Mouse (Mus musculus) spleen, postnatal 36 days (tissue): Measurements from ENCODE around the gene Egfl8.

Experiments
- DNase-seq, 2 experiments: peaks; one replicate each; pipeline ENCODE4 v3.0.0; 2022; ENCODE audit warnings: low spot score in 2 of 2, mixed read lengths in 1 of 2

Gene Egfl8

DNA sequence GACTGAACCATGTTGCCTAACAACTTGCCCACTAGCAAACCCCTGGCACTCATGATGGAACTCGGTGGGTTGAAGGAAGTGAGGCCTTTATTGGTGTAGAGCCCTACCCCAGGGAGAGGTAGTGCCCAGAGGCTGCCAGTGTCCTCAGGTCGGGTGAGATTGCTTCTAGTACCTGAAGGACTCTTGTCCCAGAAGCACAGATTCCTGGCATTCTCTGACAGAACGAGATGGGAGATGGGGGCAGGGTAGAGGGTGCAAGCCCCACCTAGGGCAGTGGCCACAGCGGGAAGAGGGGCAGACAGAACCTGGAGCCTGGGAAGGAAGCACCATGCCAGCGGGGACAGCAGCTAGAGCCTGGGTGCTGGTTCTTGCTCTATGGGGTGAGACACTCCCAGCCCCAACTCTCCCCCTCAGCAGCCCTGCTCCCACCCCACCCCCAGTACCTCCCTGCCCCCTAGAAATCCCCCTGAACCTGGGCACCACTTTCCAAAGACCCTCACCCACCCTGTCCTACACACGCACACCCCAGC is 18.1 kb downstream of the Egfl8 start, which contains the start of gene Ager:
TSS of gene Ager (plus strand) at position 297 of the 530 bp plus-strand sequence.
- DNase-seq, result no peak

DNA sequence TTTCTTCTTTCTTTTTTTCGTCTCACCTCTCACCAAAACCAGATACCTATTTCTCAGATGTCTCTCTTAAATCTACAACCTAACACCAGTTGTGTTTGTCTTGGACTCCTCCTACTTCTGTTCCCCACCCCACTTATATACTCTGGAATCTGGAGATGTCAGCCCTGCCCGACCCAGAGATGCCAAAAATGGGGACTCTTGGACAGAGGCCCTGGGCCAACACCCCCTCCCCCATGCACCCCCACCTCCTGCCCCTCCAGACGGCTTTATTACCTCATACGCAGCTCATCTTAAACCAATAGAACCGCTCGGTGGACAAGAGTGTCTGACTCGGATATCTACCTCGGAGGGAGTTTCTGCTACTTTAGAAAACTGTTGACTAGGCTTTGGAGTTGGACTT is 19.7 kb downstream of the Egfl8 start:
- DNase-seq, result no peak

DNA sequence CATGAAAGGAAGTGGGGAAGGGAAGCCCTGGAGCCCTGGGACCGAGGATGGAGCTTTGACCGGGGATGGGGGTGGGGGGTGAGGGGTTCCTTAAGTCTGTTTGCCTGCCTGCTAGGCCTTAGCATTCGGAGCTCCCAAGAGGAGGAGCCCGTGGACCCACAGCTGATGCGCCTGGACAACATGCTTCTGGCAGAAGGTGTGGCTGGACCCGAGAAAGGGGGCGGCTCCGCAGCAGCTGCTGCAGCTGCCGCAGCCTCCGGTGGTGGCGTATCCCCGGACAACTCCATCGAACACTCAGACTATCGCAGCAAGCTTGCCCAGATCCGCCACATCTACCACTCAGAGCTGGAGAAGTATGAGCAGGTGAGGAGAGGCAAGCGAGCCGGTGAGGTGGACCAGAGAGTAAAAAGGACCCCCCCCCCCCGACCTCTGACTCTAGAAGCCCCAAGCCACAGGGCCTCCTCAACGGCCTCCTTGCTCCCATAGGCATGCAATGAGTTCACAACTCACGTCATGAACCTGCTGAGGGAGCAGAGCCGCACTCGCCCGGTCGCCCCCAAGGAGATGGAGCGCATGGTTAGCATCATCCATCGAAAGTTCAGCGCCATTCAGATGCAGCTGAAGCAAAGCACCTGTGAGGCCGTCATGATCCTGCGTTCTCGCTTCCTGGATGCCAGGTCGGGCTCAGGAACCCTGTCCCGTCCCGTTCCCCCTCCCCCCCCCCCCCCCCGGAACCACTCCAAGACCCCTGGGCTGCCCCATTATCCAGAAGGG is 21.8 kb downstream of the Egfl8 start:
- no peak for DNase-seq

DNA sequence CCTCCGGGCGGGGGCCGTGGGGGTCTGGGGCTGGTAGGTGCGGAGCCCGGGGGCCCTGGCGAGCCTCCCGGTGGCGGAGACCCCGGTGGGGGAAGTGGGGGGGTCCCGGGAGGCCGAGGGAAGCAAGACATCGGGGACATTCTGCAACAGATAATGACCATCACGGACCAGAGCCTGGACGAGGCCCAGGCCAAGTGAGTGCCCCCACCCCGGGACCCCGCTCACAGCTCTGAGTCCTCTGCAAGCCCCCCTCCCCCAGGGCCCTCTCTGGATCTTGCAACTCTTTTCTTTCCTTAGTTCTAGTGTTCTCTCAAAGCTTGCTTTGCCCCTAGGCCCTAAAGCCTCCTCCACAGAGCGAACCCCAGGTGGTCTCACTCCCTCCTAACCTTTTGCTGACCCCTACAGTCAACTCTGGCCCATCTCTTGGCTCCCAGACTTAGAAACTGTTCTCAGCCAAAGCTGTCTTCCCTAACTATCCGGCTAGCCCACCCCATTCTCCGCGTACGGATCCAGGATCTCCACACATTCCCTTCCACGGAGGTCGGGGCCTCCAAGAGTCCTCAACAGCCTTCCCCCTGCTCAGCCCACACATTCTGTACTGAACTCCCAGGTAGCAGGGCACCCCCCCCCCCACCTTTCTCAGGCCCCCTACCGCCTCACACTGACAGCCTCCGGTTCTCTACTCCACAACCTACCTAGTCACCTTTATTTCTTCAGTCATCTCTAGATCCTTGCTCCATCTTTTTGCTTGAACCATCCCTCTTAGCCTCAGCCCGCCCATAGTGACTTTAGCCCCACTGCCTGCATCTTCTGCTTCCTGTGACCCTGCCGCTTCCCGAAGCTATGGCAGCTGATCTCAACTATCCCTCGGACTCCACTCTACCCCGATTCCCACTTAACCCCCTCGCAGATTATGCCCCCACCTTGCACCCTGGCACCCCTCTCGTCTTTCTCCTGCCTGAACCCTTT is 22.9 kb downstream of the Egfl8 start:
- peak in 1 of 2 experiments; percentile 42 for DNase-seq

DNA sequence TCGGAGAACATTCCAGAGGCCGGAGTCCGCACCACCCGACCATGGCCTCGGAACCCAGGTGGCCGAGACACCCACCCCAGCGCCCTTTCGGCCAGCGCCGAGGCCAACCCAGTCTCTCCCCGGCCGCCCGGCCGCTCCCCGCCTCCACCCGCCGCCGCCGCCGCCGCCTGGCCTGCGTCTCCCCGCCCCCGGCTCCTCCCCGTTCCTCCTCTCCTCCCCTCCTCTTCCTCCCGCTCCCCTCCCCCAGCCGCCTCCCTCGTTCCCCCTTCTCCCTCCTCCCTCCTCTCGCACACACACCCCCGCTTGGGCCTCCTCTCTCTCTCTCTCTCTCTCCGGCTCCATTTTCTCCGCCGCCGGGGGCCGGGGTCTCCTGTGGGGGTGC is 23.8 kb downstream of the Egfl8 start:
- peak; percentile 88 to 89 for DNase-seq

DNA sequence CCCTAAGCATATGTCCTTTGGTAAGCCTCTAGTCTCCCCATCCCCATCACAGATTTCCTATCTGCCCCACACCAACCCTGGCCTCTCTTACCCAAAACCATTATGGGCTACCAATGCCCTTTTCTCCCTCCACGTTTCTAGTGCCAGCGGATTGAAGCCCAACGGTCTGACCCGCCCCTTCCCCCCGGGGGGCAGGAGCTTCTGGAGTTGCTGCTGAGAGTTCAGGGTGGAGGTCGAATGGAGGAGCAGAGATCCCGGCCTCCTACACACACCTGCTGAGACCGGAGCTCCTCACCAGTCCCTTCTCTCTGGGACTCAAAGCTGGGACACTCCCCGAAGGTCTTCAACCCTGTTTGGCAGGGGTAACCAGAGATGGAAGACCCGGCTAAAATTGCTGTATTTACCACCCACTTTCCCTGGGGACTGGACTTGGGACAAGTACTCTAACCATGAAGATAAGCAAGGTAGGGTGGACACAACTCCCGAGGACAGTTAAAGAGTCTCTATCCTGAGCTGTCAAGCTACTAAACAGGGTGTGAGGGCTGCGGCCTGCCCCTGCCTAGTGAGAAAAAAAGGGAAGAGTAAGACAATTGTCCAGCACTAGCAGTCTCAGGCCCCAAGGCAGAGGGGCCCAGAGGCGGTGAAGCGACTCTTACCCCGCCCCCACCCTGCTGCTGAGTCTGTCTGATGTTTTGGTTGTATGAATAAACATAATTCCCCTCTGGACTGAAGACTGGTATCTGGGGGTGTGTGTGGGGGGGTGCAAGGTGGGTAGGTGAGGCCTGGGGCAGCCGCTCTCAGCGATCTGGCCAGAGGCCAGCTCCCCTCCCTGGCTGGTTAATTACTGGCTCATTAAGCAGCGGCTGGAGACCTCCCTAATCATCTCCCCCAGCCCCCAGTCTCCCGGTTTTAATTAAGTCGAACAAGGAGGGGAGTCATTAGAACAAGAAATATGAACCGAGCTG is 24.5 kb downstream of the Egfl8 start, which contains the start of gene Pbx2:
TSS of gene Pbx2 (plus strand) at position 238 of the 965 bp plus-strand sequence.
- DNase-seq, result peak in 1 of 2 experiments; percentile 50

DNA sequence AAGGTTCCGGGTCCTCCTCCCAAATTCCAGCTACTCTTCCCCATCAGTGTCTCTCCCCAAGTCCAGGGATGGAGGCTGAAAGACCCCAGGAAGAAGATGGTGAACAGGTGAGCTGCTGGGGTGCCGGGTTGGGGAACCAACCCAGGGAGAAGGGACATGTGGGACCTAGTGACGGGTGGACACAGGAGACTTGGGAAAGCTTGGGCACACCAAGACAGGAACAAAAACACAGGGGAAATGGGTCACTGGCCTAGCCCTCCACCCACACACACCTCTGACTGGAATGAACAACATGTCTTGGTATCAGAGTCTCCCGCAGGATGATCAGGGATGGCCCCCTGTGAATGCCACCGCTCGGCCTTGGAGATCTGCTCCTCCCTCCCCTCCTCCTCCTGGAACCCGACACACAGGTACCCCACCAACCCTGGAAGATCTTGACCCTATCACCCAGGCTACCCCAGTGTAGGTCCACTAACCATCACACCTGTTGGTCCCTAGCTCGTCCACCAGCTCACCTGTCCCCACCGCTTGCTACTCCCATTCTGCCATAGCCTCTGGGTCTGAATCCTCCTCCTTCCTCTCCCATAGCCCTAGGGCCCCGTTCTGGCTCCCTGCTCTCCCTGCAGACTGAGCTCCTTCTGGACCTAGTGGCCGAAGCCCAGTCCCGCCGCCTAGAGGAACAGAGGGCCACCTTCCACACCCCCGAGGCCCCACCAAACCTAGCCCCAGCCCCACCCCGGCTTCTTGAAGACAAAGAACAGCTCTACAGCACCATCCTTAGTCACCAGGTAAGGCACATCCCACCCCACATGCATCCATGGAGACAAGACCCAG is 25.4 kb downstream of the Egfl8 start:
- no peak for DNase-seq

DNA sequence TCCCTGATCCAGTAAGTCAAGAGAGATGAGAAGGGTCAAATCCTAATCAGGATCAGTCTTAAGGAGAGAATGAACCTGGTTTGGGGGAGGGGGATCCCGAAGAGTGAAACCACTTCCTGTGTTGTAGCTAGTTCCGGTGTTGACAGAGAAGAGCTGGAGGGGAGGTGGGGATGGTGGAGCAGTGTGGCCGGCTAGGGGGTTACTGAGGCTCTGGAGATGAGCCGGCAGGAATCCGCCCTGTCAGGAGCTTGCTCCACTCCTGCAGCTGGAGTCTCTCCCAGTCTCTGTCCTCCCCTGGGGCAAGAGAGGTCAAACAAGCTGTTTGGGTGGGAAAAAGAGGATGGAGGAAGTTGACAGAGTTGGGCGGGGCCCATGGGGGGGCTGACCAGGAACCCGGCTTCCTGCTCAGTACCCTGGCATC is 26.1 kb downstream of the Egfl8 start, which contains the start of gene Gpsm3:
TSS of gene Gpsm3 (plus strand) at position 126 of the 421 bp plus-strand sequence.
- peak; percentile 74 to 79 for DNase-seq

DNA sequence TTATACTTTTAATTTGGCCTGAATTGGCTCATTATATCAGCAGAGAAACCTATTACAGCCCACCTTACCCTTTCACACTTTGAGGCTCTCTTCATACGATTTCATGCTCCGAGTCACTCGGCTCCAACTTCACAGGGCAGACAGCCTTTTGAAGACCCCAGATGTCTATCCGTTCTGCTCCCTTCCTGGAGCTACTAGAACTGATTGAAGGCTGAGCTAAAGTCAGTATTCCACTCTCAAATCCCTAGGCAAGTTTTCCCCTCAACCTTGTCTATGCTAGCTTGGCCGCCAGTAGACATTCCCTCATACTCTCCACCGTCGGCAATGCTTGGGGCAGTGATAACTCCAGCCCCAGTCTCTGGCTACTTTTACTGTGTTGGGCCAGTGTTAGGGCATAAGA is 26.6 kb downstream of the Egfl8 start:
- no peak for DNase-seq

DNA sequence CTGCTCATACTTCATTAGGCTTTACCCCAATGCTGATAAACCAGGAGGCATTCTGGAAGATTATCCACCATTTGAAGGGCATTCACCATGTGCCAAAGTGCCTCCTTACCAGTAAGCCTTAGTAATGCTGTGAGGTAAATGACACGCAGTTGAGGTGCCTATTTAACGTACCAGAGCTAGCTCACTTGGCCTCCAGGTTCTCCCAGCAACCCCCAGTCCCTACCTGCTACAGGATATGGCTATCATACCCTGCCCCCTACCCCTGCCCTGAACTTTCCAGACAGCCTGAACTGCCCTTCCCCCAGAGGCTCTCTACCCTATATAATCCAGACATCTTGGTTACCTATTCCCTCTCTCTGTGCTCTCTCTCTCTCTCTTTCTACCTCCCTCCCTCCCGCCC is 27.0 kb downstream of the Egfl8 start:
- DNase-seq, result no peak

DNA sequence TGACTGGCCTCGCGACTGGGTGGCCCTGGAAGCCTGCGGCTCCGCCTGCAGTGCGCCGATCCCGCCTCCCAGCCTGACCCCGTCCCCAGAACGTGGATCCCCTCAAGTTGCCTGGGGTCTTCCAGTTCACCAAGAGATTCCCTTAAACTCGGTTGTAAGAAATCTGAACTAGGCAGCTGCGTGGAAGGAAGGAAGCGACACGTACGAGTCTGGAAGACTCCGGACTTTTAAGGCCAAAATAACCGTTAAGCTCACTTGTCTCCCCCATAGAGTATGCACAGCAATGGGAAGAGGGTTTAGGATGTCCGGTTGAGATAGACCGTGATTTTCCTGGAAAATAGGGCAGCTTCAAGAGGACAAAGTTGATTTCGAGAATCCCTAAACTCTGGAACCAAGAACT is 28.0 kb downstream of the Egfl8 start:
- DNase-seq, result no peak

DNA sequence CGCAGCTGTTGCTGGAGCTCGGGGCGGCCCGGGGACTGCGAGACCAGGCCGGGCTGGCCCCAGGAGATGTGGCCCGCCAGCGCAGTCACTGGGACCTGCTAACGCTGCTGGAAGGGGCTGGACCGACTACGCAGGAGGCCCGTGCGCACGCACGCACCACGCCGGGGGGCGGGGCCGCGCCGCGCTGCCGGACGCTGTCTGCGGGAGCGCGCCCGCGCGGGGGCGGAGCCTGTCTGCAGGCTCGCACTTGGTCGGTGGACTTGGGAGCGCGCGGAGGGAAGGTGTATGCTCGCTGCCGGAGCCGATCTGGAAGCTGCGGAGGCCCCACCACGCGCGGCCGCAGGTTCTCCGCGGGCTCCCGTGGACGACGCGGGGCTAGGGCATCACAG is 28.4 kb downstream of the Egfl8 start:
- DNase-seq, result peak; percentile 98

DNA sequence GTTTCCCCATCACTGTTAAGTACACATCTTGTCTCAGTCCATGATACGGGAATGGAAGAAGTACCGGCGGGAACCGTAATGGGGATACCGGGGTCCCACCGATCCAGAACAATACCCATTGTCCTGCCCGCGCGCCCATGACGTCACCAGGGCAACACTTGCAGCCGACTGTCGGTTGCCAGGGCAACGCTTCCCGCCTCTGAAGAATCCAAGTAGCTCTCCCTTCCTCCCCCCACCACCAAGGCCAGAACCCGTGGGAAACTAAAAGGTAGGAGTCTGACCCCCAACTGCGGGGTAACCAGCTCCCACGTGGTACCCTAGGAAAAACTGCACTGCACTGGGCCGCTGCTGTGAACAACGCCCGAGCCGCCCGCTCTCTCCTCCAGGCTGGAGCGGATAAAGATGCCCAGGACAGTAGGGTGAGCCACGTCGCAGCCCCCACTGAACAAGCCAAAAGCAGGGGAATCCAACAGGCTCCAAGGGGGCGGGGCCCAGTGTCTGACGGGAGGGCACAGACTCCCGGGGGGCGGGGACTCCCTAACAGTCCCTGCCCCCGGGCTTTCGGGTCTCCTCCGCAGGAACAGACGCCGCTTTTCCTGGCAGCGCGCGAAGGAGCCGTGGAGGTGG is 28.9 kb downstream of the Egfl8 start:
- peak; percentile 53 to 89 for DNase-seq

DNA sequence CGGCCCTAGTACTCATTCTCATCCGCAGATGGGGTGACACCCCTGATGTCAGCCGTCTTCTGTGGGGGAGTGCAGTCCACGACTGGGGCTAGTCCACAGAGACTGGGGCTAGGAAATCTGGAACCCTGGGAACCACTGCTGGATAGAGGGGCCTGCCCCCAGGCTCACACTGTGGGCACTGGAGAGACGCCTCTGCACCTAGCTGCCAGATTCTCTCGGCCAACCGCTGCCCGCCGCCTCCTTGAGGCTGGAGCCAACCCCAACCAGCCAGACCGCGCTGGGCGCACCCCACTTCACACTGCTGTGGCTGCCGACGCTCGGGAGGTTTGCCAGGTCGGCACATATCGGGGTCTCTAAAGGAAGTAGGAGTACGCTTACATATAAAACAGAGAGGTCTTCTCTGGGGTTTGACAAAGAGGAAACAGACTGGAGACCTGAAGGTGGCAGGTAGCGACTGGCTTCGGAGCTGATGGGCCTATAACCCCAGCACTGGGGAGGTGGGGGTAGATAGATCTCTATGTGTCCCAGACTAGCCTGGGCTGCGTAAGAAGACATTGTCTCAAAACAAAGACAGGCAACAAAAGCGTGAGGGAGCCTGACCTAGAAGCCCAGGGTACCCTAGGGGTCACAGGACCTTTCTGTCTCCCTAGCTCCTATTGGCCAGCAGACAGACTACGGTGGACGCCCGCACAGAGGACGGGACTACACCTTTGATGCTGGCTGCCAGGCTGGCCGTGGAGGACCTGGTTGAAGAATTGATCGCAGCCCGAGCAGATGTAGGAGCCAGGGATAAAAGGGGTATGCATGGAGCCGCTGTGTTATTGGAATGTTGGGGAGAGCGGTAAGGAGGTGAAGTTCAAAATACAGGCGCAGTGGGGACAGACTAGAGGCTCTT is 29.6 kb downstream of the Egfl8 start:
- no peak for DNase-seq

DNA sequence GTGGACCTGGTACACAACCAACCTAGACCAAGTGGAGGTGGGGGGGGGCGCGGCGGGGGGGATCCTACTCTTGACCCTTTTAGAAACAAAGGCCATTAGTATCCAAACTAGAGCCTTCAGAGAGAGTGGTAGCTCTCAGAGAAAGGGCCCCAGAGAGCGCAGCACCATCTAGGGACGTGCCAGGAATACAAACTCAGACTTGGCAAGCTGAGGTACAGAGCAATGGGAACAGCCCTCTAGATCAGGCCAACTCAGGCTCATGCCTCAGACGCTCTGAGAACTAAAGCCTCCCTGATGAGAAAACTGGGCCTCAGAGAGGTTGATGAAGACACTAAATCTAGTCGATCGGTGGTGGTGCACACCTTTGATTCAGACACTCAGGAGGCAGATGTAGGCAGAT is 30.6 kb downstream of the Egfl8 start:
- no peak for DNase-seq

DNA sequence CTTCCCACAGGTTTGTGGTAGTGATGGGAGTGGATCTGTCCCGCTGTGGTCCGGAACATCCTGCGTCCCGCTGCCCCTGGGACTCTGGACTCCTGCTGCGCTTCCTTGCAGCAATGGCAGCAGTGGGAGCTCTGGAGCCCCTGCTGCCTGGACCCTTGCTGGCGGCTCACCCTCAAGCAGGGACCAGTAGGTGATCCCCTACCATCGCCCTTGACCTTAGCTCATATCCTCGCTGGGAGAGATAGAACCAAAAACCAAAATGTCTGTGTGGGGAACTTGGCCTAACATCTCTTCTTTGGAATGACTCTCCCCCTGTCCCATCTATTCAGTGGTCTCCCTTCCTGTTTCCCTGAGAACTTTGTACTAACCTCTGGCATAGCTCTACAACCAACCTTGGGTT is 32.0 kb downstream of the Egfl8 start:
- no peak for DNase-seq

DNA sequence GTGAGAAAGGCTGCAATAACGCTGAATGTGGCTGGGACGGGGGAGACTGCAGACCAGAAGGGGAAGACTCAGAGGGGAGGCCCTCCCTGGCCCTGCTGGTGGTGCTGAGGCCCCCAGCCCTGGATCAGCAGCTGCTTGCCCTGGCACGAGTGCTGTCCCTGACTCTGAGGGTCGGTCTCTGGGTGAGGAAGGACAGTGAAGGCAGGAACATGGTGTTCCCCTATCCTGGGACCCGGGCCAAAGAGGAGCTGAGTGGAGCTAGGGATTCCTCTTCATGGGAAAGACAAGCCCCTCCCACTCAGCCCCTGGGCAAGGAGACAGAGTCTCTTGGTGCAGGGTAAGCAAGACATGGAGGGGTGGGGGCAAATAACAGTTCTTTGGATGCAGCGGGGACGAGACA is 32.4 kb downstream of the Egfl8 start:
- no peak for DNase-seq

DNA sequence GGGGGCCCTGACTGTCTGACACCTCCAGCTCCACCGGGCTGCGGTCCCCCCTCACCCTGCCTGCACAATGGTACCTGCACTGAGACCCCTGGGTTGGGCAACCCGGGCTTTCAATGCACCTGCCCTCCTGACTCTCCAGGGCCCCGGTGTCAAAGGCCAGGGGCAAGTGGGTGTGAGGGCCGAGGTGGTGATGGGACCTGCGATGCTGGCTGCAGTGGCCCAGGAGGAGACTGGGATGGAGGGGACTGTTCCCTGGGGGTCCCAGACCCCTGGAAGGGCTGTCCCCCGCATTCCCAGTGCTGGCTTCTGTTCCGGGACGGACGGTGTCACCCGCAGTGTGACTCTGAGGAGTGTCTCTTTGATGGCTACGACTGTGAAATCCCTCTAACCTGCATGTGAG is 33.2 kb downstream of the Egfl8 start:
- no peak for DNase-seq

DNA sequence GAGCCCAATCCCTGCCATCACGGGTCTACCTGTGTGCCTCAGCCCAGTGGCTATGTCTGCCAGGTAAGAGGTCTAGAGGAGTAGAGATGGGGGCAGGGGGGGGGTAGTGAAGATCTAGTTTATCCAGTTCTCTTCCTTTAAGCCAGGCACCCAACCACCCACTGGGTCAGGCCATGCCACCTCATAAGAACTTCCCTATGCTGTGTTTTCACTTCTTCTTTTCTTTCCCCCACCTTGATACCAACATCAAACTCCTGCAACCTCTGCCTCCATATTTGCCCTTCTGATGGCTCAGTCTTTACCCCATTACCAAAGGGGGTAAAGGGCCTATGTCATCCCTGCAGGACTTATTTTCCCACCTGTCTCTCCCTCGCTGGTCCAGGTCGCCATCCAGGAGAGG is 37.7 kb downstream of the Egfl8 start:
- DNase-seq, result peak; percentile 65 to 74
